Mouse (Mus musculus) midbrain, postnatal 0 days (tissue): ENCODE data around the gene Nkap. TPM values are rescaled to one million over a fixed set of nuclear protein-coding genes. Genes with fewer than 3 reads are reported as not detected.

ENCODE experiments used
- ATAC-seq: fragments of 200-750 bp; cut with Nextera tagmentation; 2 replicates; pipeline ENCODE4 v1.8.0; 2017; ENCODE audit warnings: moderate number of reproducible peaks, mild to moderate bottlenecking, moderate TSS enrichment, moderate library complexity; ENCODE audit not compliant: low FRiP score
- DNase-seq: peaks from one replicate; pipeline ENCODE4 v3.0.0-alpha.2; 2015; ENCODE audit warnings: low spot score
- H3K27ac ChIP-seq: fragments of 300-500 bp; sonication (generic); 2 replicates; pipeline ENCODE4 v1.5.1; 2014; ENCODE audit warnings: low read depth, mild to moderate bottlenecking, low read length, mixed read lengths
- H3K27me3 ChIP-seq: fragments of 300-500 bp; sonication (generic); 2 replicates; pipeline ENCODE4 v1.6.1; 2014; ENCODE audit warnings: low read length, control low read depth, mixed read lengths; ENCODE audit not compliant: insufficient read depth
- H3K36me3 ChIP-seq: fragments of 300-500 bp; sonication (generic); 2 replicates; pipeline ENCODE4 v1.6.1; 2014; ENCODE audit warnings: low read length, control low read depth, mixed read lengths; ENCODE audit not compliant: insufficient read depth
- H3K4me1 ChIP-seq: fragments of 300-500 bp; sonication (generic); 2 replicates; pipeline ENCODE4 v1.6.1; 2014; ENCODE audit warnings: mild to moderate bottlenecking, control low read depth, antibody characterized with exemption, low read length, mixed read lengths; ENCODE audit not compliant: insufficient read depth
- H3K4me2 ChIP-seq: fragments of 300-500 bp; sonication (generic); 2 replicates; pipeline ENCODE4 v1.6.1; 2014; ENCODE audit warnings: low read depth, mild to moderate bottlenecking, low read length, mixed read lengths; ENCODE audit not compliant: poor library complexity, severe bottlenecking
- H3K4me3 ChIP-seq: fragments of 300-500 bp; sonication (generic); 2 replicates; pipeline ENCODE4 v1.5.1; 2014; ENCODE audit warnings: low read depth, mild to moderate bottlenecking, low read length, moderate library complexity
- H3K9ac ChIP-seq: fragments of 300-500 bp; sonication (generic); replicated peaks from 2 replicates; pipeline ENCODE4 v1.6.1; 2014; ENCODE audit warnings: mild to moderate bottlenecking, low read length, moderate library complexity, mixed read lengths; ENCODE audit not compliant: poor library complexity, severe bottlenecking
- H3K9me3 ChIP-seq: fragments of 300-500 bp; sonication (generic); 2 replicates; pipeline ENCODE4 v1.6.1; 2016; ENCODE audit warnings: low read length, control low read depth
- CTCF ChIP-seq: IDR thresholded peaks from 2 replicates; pipeline ENCODE4 v1.5.1; 2016; ENCODE audit warnings: antibody characterized with exemption, mild to moderate bottlenecking
- WGBS: fragments of 180-500 bp; shearing (Covaris S2); extraction: QIAGEN DNeasy Blood & Tissue Kit; methylation state at CpG from one replicate; pipeline ENCODE4 v1.1.7; 2014; 5-methylcytosine and 5-hydroxymethylcytosine counted together
- polyA plus RNA-seq: library from polyadenylated mRNA; unstranded; fragments of >200 nt; fragmentation: Nextera tagmentation; extraction: Ambion mirVana; gene quantifications from 2 replicates; pipeline ENCODE4 v1.2.1, GENCODE M21; 2015
- total RNA-seq: library from RNA; depleted of rRNA; stranded (reverse); fragments of >200 nt; gene quantifications from 2 replicates; pipeline ENCODE4 v1.2.3, GENCODE M21; 2014

The Nkap gene
- total and polyA plus RNA-seq, 2 experiments from 2014 or later, result 28.2 to 31.8 TPM

- Histone ChIP-seq H3K4me2 (peak overlapping the region; percentile 57), H3K36me3 (no peaks in the 10 kb centered on the region), H3K27ac (peak overlapping the region; percentile 85), H3K4me3 (peak overlapping the region; percentile 52), H3K9me3 (no peaks in the 10 kb centered on the region), H3K27me3 (no peaks in the 10 kb centered on the region), H3K9ac (peak overlapping the region; percentile 61), H3K4me1 (no peaks in the 10 kb centered on the region)
- TF ChIP-seq CTCF, result no peak
- 17% methylated on average over 27 of the region's 27 CpGs for WGBS
- DNase-seq (no peak), ATAC-seq (peak; percentile 69)
Measured at GRCm38 (mm10) chrX:37109526-37110192, 16.9 kb upstream of the Nkap start.

- Histone ChIP-seq H3K27ac (peak within 1 kb of the TSS; percentile 85), H3K4me1 (no peaks in the 10 kb centered on the region), H3K9me3 (no peaks in the 10 kb centered on the region), H3K9ac (peak within 1 kb of the TSS; percentile 61), H3K36me3 (no peaks in the 10 kb centered on the region), H3K27me3 (no peaks in the 10 kb centered on the region), H3K4me2 (peak within 1 kb of the TSS; percentile 57), H3K4me3 (peak within 1 kb of the TSS; percentile 52)
- TF ChIP-seq CTCF, result no peak
- WGBS, result 30% methylated on average over 30 of the region's 30 CpGs
- ATAC-seq (peak; percentile 98), DNase-seq (peak; percentile 95)
Measured at GRCm38 (mm10) chrX:37110193-37110880, 16.3 kb upstream of the Nkap start, which contains the start of gene Upf3b. Upf3b (minus strand) TSS chrX:37110322.

GRCm38 (mm10) chrX:37110881-37111193 is 15.8 kb upstream of the Nkap start:
- Histone ChIP-seq H3K9ac (no peak overlapping the region), H3K9me3 (no peaks in the 10 kb centered on the region), H3K27me3 (no peaks in the 10 kb centered on the region), H3K4me3 (peak overlapping the region; percentile 52; the same call in 1 of the 2 replicates), H3K4me1 (no peaks in the 10 kb centered on the region), H3K4me2 (no peak overlapping the region), H3K36me3 (no peaks in the 10 kb centered on the region), H3K27ac (no peak overlapping the region)
- ATAC-seq (no peak), DNase-seq (no peak)
- no peak for TF ChIP-seq CTCF
- 76% methylated on average over 4 of the region's 4 CpGs for WGBS

GRCm38 (mm10) chrX:37117085-37117484 is 9.5 kb upstream of the Nkap start:
- no peak for ATAC-seq
- H3K9me3 ChIP-seq, result no peaks in the 10 kb centered on the region
- WGBS, result no CpG with 5 or more reads among the region's 5 CpGs
- no peaks in the 10 kb centered on the region for H3K36me3 ChIP-seq
- no peak overlapping the region for H3K4me3 ChIP-seq
- H3K27ac ChIP-seq, result no peak overlapping the region
- H3K27me3 ChIP-seq, result no peaks in the 10 kb centered on the region
- no peak for TF ChIP-seq CTCF
- H3K9ac ChIP-seq, result no peak overlapping the region
- no peaks in the 10 kb centered on the region for H3K4me1 ChIP-seq
- no peak overlapping the region for H3K4me2 ChIP-seq
- DNase-seq, result no peak

- WGBS, result 61% methylated on average over 3 of the region's 3 CpGs
- TF ChIP-seq CTCF, result no peak
- ATAC-seq, result no peak
- no peaks in the 10 kb centered on the region for H3K36me3 ChIP-seq
- H3K4me3 ChIP-seq, result no peak overlapping the region
- H3K9ac ChIP-seq, result no peak overlapping the region
- no peaks in the 10 kb centered on the region for H3K9me3 ChIP-seq
- H3K4me1 ChIP-seq, result no peaks in the 10 kb centered on the region
- no peak for DNase-seq
- H3K27ac ChIP-seq, result no peak overlapping the region
- no peaks in the 10 kb centered on the region for H3K27me3 ChIP-seq
- no peak overlapping the region for H3K4me2 ChIP-seq
Measured at GRCm38 (mm10) chrX:37119585-37119984, 7.0 kb upstream of the Nkap start.

- DNase-seq (no peak), ATAC-seq (no peak)
- Histone ChIP-seq H3K27ac (no peak overlapping the region), H3K36me3 (no peaks in the 10 kb centered on the region), H3K9ac (no peak overlapping the region), H3K9me3 (no peaks in the 10 kb centered on the region), H3K4me2 (no peak overlapping the region), H3K27me3 (no peaks in the 10 kb centered on the region), H3K4me1 (no peaks in the 10 kb centered on the region), H3K4me3 (no peak overlapping the region)
- TF ChIP-seq CTCF, result no peak
- WGBS, result 67% methylated on average over 5 of the region's 5 CpGs
Measured at GRCm38 (mm10) chrX:37120212-37120611, 6.4 kb upstream of the Nkap start.
